Mouse (Mus musculus) embryonic fibroblast, embryonic 13.5 days (primary cell): ENCODE measurements at regions not wholly inside any gene's neighbourhood (a gene's known extent, or its start where the extent isn't known, plus 50 kb on each side); places are given as distances from the start of the nearest gene placed in this dataset.

Source experiments
- H3K27ac ChIP-seq: 2 replicates; pipeline ENCODE4 v1.5.1; 2012; ENCODE audit warnings: low read length, control low read depth, inconsistent platforms; ENCODE audit not compliant: insufficient read depth
- H3K4me1 ChIP-seq: 2 replicates; pipeline ENCODE4 v1.6.1; 2011; ENCODE audit warnings: low read length; ENCODE audit not compliant: control insufficient read depth, insufficient read depth
- H3K4me3 ChIP-seq: 2 replicates; pipeline ENCODE4 v1.5.1; 2011; ENCODE audit warnings: mild to moderate bottlenecking, control low read depth, low read length; ENCODE audit not compliant: insufficient read depth
- CTCF ChIP-seq: IDR thresholded peaks from 2 replicates; pipeline ENCODE4 v1.5.1; 2011; ENCODE audit warnings: mild to moderate bottlenecking, control low read depth, low read length, moderate library complexity, borderline replicate concordance; ENCODE audit not compliant: insufficient read depth
- POLR2A ChIP-seq: IDR thresholded peaks from 2 replicates; pipeline ENCODE4 v1.6.1; 2011; ENCODE audit warnings: low read depth, mild to moderate bottlenecking, control low read depth, low read length, moderate library complexity

- Histone ChIP-seq H3K27ac (no peak overlapping the region), H3K4me1 (no peaks in the 10 kb centered on the region), H3K4me3 (no peak overlapping the region)
- TF ChIP-seq POLR2A (no peak), CTCF (no peak)
Measured at GRCm38 (mm10) chr8:113250264-113250663, 385.1 kb upstream of the Mon1b start.

GRCm38 (mm10) chr8:113254076-113254475, 381.3 kb upstream of the Mon1b start:
- Histone ChIP-seq H3K4me1 (no peaks in the 10 kb centered on the region), H3K27ac (no peak overlapping the region), H3K4me3 (no peak overlapping the region)
- TF ChIP-seq POLR2A (no peak), CTCF (no peak)

- Histone ChIP-seq H3K27ac (no peak overlapping the region), H3K4me3 (no peak overlapping the region), H3K4me1 (no peaks in the 10 kb centered on the region)
- no peak for TF ChIP-seq CTCF
- no peak for TF ChIP-seq POLR2A
Measured at GRCm38 (mm10) chr8:113259477-113259876, 375.9 kb upstream of the Mon1b start.

GRCm38 (mm10) chr8:113263296-113263695, 372.1 kb upstream of the Mon1b start:
- no peak for TF ChIP-seq CTCF
- no peak for TF ChIP-seq POLR2A
- no peaks in the 10 kb centered on the region for H3K4me1 ChIP-seq
- H3K4me3 ChIP-seq, result no peak overlapping the region
- H3K27ac ChIP-seq, result no peak overlapping the region

GRCm38 (mm10) chr8:113271262-113271661, 364.1 kb upstream of the Mon1b start:
- Histone ChIP-seq H3K4me1 (no peaks in the 10 kb centered on the region), H3K4me3 (no peak overlapping the region), H3K27ac (no peak overlapping the region)
- TF ChIP-seq CTCF (no peak), POLR2A (no peak)

GRCm38 (mm10) chr8:113300273-113300843, 335.0 kb upstream of the Mon1b start:
- no peak overlapping the region for H3K4me3 ChIP-seq
- no peaks in the 10 kb centered on the region for H3K4me1 ChIP-seq
- no peak overlapping the region for H3K27ac ChIP-seq
- no peak for TF ChIP-seq POLR2A
- no peak for TF ChIP-seq CTCF

- no peaks in the 10 kb centered on the region for H3K4me1 ChIP-seq
- H3K4me3 ChIP-seq, result no peak overlapping the region
- TF ChIP-seq CTCF (no peak), POLR2A (no peak)
- H3K27ac ChIP-seq, result no peak overlapping the region
Measured at GRCm38 (mm10) chr8:113303426-113303825, 332.0 kb upstream of the Mon1b start.

GRCm38 (mm10) chr8:113317169-113317568, 318.2 kb upstream of the Mon1b start:
- Histone ChIP-seq H3K27ac (no peak overlapping the region), H3K4me3 (no peak overlapping the region), H3K4me1 (no peaks in the 10 kb centered on the region)
- TF ChIP-seq CTCF (no peak), POLR2A (no peak)

GRCm38 (mm10) chr8:113331576-113331975, 303.8 kb upstream of the Mon1b start:
- Histone ChIP-seq H3K4me3 (no peak overlapping the region), H3K27ac (no peak overlapping the region), H3K4me1 (no peaks in the 10 kb centered on the region)
- no peak for TF ChIP-seq POLR2A
- no peak for TF ChIP-seq CTCF

GRCm38 (mm10) chr8:113341306-113341705, 294.1 kb upstream of the Mon1b start:
- Histone ChIP-seq H3K27ac (no peak overlapping the region), H3K4me1 (no peaks in the 10 kb centered on the region), H3K4me3 (no peak overlapping the region)
- no peak for TF ChIP-seq POLR2A
- no peak for TF ChIP-seq CTCF

GRCm38 (mm10) chr8:113361900-113362299, 273.5 kb upstream of the Mon1b start:
- TF ChIP-seq POLR2A (no peak), CTCF (no peak)
- no peak overlapping the region for H3K4me3 ChIP-seq
- H3K27ac ChIP-seq, result no peak overlapping the region
- H3K4me1 ChIP-seq, result no peaks in the 10 kb centered on the region
